Comparison of ENCODE assay signal across 11 mouse cellular contexts in the genomic region with DNA sequence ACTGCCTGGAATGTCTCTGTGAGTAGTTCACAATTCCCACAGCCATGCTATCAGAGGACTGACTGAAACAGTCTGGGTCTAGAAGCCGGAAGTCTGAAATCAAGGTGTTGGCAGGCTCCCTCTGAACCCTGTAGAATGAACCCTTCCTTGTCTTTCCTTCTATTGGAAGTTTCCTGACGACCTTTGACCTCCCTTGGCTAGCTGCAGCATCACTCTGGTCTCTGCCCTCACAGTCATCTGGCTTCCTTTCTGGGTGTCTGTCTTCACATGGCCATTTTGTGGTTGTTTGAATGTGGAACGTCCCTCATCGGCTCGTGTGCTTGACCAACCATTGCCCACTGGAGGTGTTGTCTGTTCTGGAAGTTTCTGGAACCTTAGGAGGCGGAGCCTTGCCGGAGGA.
"Had no signal": no experiment of that assay in that cellular context is flagged by ENCODE, and none has a peak within 500 bp of the region (broad histone marks: within the 10 kb centered on the region; RNA-seq: fewer than 3 reads in every experiment).

No protein-coding gene starts in this region.

- H3K4me3 ChIP-seq: left cerebral cortex, adult 2 months; limb, embryonic 10.5 days; liver, embryonic 12.5 days; lung, embryonic 15.5 days; midbrain, embryonic 12.5 days had no signal

- H3K36me3 ChIP-seq: limb, embryonic 10.5 days; liver, embryonic 12.5 days; lung, embryonic 15.5 days; midbrain, embryonic 12.5 days had no signal

- H3K9ac ChIP-seq: liver, embryonic 12.5 days; lung, embryonic 15.5 days; midbrain, embryonic 12.5 days had no signal

- ATAC-seq: liver, embryonic 12.5 days had no signal

- H3K4me2 ChIP-seq: liver, embryonic 12.5 days; lung, embryonic 15.5 days; midbrain, embryonic 12.5 days had no signal

- H3K27me3 ChIP-seq: liver, embryonic 12.5 days; lung, embryonic 15.5 days; megakaryocyte, embryonic 14.5 days; midbrain, embryonic 12.5 days had no signal

- DNase-seq: kidney, adult 11 months; lung, postnatal 14 days; right cerebral cortex, postnatal 14 days; thymus, postnatal 36 days had no signal

- H3K27ac ChIP-seq: left cerebral cortex, adult 2 months; limb, embryonic 10.5 days; liver, embryonic 12.5 days; lung, embryonic 15.5 days; macrophage; midbrain, embryonic 12.5 days had no signal

- H3K9me3 ChIP-seq: limb, embryonic 10.5 days; lung, embryonic 15.5 days; midbrain, embryonic 12.5 days had no signal
